Mouse (Mus musculus): ENCODE data around the gene Slco3a1. TPM values are rescaled to one million over a fixed set of nuclear protein-coding genes. Genes with fewer than 3 reads are reported as not detected.

Slco3a1 gene
- total and polyA plus RNA-seq, 3 experiments: 0.04 to 0.35 TPM; not detected in 1

DNA sequence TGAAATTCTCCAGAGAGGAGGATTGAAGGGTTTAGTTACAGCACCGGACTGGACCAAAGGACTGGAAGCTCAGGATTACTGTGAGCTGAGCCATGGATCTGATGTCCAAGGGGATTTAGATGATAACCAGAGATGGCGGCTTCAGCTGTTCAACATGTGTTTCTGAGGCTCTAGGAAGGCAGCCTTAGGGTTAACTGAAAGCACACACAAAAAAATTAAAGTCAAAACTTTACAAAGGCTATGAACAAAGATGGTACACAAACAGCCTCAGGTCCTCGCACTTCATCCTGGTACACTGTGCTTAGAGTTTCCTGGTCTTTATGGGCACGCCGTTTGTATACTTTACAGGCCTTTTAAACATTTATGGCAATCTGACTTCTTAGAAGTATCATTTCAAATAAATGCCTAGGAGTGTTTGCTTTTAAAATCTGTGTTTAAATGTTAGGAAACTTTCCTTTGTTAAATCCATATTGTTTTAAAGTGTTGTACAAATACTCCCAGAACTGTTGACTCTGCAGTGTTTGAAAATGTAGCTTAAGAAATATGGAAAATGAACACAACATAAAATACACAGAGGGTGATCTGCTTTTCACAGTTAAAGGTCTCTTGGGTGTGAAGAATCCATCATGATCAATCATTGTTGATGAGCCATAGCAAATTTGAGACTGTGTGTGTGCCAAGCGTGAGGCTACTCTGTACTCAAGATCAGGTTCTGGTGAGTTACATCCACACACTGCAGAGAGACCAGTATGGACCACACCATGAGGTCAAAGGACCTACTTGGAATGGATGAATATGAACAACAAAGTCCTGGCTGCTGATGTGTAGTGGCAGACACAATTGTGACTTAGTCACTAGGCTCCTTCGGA, 223.5 kb downstream of the Slco3a1 start:
- Histone ChIP-seq H3K4me3 (replicated peaks in 1 of 3; ENCODE audit: low read depth in 2 of 3, low read length in 2 of 3, poor library complexity in 1 of 3) (no peak overlapping the region), H3K4me2 (ENCODE audit: insufficient read depth, low read depth, poor library complexity, severe bottlenecking) (no peak overlapping the region), H3K9ac (ENCODE audit: insufficient read depth, low read depth) (no peak overlapping the region), H3K36me3 (replicated peaks in 1 of 2; ENCODE audit: control insufficient read depth in 1 of 2, insufficient read depth in 1 of 2, low read length in 1 of 2) (no peaks in the 10 kb centered on the region), H3K9me3 (replicated peaks; ENCODE audit: low read length) (no peaks in the 10 kb centered on the region), H3K79me2 (replicated peaks; ENCODE audit: control insufficient read depth, extremely low read depth, insufficient read depth, poor library complexity, severe bottlenecking) (no peaks in the 10 kb centered on the region), H3K27ac (ENCODE audit: insufficient read depth, low read depth) (no peak overlapping the region), H3K4me1 (ENCODE audit: control insufficient read depth in 1 of 2, insufficient read depth in 2 of 2) (no peaks in the 10 kb centered on the region), H3K27me3 (replicated peaks) (peaks cover 5% of the 10 kb centered on the region)
- no peak for DNase-seq (ENCODE audit: extremely low read depth)
- TF ChIP-seq POLR2AphosphoS2 (IDR thresholded peaks at IDR 0.05; ENCODE audit: low read depth, low read length) (no peak), KAT2A (IDR thresholded peaks at IDR 0.05; ENCODE audit: insufficient replicate concordance, low read length) (no peak), ZKSCAN1 (IDR thresholded peaks at IDR 0.05; ENCODE audit: borderline replicate concordance, low read depth, low read length) (no peak), RCOR1 (conservative IDR thresholded peaks at IDR 0.05; ENCODE audit: low read depth, low read length) (no peak), CHD2 (IDR thresholded peaks at IDR 0.05; ENCODE audit: low read length) (no peak), USF2 (conservative IDR thresholded peaks at IDR 0.05; ENCODE audit: low read depth, low read length) (no peak)
- in situ Hi-C loops (cut with MboI; ENCODE audit: low pct_ligation_motif_present, low pct_unique_long_range_greater_than_20kb, low sequenced_read_pairs): no loop called here
- dilution Hi-C loops (cut with MboI; ENCODE audit: extremely low pct_ligation_motif_present, extremely low pct_unique_long_range_greater_than_20kb, low sequenced_read_pairs): no loop called here

GRCm38 (mm10) chr7:74330117-74330857, 224.3 kb downstream of the Slco3a1 start:
- Histone ChIP-seq H3K9ac (ENCODE audit: insufficient read depth, low read depth) (no peak overlapping the region), H3K4me1 (ENCODE audit: control insufficient read depth in 1 of 2, insufficient read depth in 2 of 2) (no peaks in the 10 kb centered on the region), H3K9me3 (replicated peaks; ENCODE audit: low read length) (no peaks in the 10 kb centered on the region), H3K4me2 (ENCODE audit: insufficient read depth, low read depth, poor library complexity, severe bottlenecking) (no peak overlapping the region), H3K79me2 (replicated peaks; ENCODE audit: control insufficient read depth, extremely low read depth, insufficient read depth, poor library complexity, severe bottlenecking) (no peaks in the 10 kb centered on the region), H3K4me3 (replicated peaks in 1 of 3; ENCODE audit: low read depth in 2 of 3, low read length in 2 of 3, poor library complexity in 1 of 3) (no peak overlapping the region), H3K27me3 (replicated peaks) (peaks cover 3% of the 10 kb centered on the region), H3K27ac (ENCODE audit: insufficient read depth, low read depth) (no peak overlapping the region), H3K36me3 (replicated peaks in 1 of 2; ENCODE audit: control insufficient read depth in 1 of 2, insufficient read depth in 1 of 2, low read length in 1 of 2) (no peaks in the 10 kb centered on the region)
- dilution Hi-C loops (cut with MboI; ENCODE audit: extremely low pct_ligation_motif_present, extremely low pct_unique_long_range_greater_than_20kb, low sequenced_read_pairs) (no loop called here), in situ Hi-C loops (cut with MboI; ENCODE audit: low pct_ligation_motif_present, low pct_unique_long_range_greater_than_20kb, low sequenced_read_pairs) (no loop called here)
- no peak for TF ChIP-seq USF1 (IDR thresholded peaks at IDR 0.05; ENCODE audit: low read depth, low read length)
- TF ChIP-seq USF2 (conservative IDR thresholded peaks at IDR 0.05; ENCODE audit: low read depth, low read length): no peak
- no peak for TF ChIP-seq JUN (IDR thresholded peaks at IDR 0.05; ENCODE audit: insufficient read depth, low read depth, low read length)
- no peak for TF ChIP-seq MXI1 (IDR thresholded peaks at IDR 0.05; ENCODE audit: low read depth, low read length)
- TF ChIP-seq IRF4 (IDR thresholded peaks at IDR 0.05; ENCODE audit: low read depth, low read length): no peak
- no peak for TF ChIP-seq ZC3H11A (IDR thresholded peaks at IDR 0.05; ENCODE audit: low read depth, low read length)
- TF ChIP-seq CHD1 (IDR thresholded peaks at IDR 0.05; ENCODE audit: low read depth, low read length): no peak
- no peak for TF ChIP-seq MAZ (IDR thresholded peaks at IDR 0.05; ENCODE audit: low read depth, low read length)
- no peak for TF ChIP-seq POLR2A (IDR thresholded peaks at IDR 0.05; ENCODE audit: low read depth, low read length)
- no peak for TF ChIP-seq TBP (conservative IDR thresholded peaks at IDR 0.05; ENCODE audit: low read depth, low read length)
- TF ChIP-seq PAX5 (IDR thresholded peaks at IDR 0.05; ENCODE audit: low read length): no peak
- TF ChIP-seq MAFK (IDR thresholded peaks at IDR 0.05; ENCODE audit: insufficient replicate concordance, low read length): no peak
- TF ChIP-seq NELFE (IDR thresholded peaks at IDR 0.05; ENCODE audit: low read depth, low read length): no peak
- DNase-seq (ENCODE audit: extremely low read depth): no peak
